Comparison of ENCODE assay signal across 9 mouse cellular contexts in genomic region chr7:81653988-81654387, GRCm38 (mm10). TPM values are rescaled to one million over a fixed set of nuclear protein-coding genes. Genes with fewer than 3 reads are reported as not detected.
DNase-seq lines count a peak whose midpoint lies in the region; ATAC-seq and TF ChIP-seq lines count a peak whose summit lies in the region.
"Had no signal": no experiment of that assay in that cellular context is flagged by ENCODE, and none has a peak within 500 bp of the region (broad histone marks: within the 10 kb centered on the region; RNA-seq: fewer than 3 reads in every experiment).

No protein-coding gene starts in this region.

- no peak for ATAC-seq in kidney, postnatal 0 days (replicated peaks; ENCODE audit: low FRiP score, low read depth)
- ATAC-seq in kidney, embryonic 16.5 days (ENCODE audit: low FRiP score, low TSS enrichment), result no peak
- peak; percentile 48 for ATAC-seq in forebrain, embryonic 13.5 days
- ATAC-seq in limb, embryonic 12.5 days (ENCODE audit: insufficient number of reproducible peaks, insufficient read depth, low FRiP score, low TSS enrichment, low read depth), result 0 out of 2 replicates have a peak, but pooled peaks have one; percentile 50
- ATAC-seq in kidney, embryonic 14.5 days (ENCODE audit: low FRiP score, low TSS enrichment), result no peak

- no peaks in the 10 kb centered on the region for H3K27me3 ChIP-seq in kidney, postnatal 0 days (ENCODE audit: insufficient read depth, low read length)
- no peaks in the 10 kb centered on the region for H3K27me3 ChIP-seq in kidney, embryonic 16.5 days (ENCODE audit: insufficient read depth, low read length)
- no peaks in the 10 kb centered on the region for H3K27me3 ChIP-seq in forebrain, embryonic 13.5 days
- H3K27me3 ChIP-seq in limb, embryonic 12.5 days, result no peaks in the 10 kb centered on the region
- H3K27me3 ChIP-seq in kidney, embryonic 14.5 days (ENCODE audit: control insufficient read depth, insufficient read depth, low read length), result no peaks in the 10 kb centered on the region
- H3K27me3 ChIP-seq: liver, embryonic 13.5 days had no signal

- H3K27ac ChIP-seq in kidney, postnatal 0 days, result no peak overlapping the region
- no peak overlapping the region for H3K27ac ChIP-seq in kidney, embryonic 16.5 days (ENCODE audit: low read length)
- peak overlapping the region; percentile 79 for H3K27ac ChIP-seq in forebrain, embryonic 13.5 days
- H3K27ac ChIP-seq in limb, embryonic 12.5 days, result peak overlapping the region; percentile 86
- no peak overlapping the region for H3K27ac ChIP-seq in kidney, embryonic 14.5 days (ENCODE audit: low read depth, low read length)
- H3K27ac ChIP-seq: liver, embryonic 13.5 days had no signal

- no peaks in the 10 kb centered on the region for H3K36me3 ChIP-seq in kidney, postnatal 0 days (ENCODE audit: insufficient read depth, low read length)
- no peaks in the 10 kb centered on the region for H3K36me3 ChIP-seq in kidney, embryonic 16.5 days (ENCODE audit: insufficient read depth, low read length)
- H3K36me3 ChIP-seq in forebrain, embryonic 13.5 days (ENCODE audit: poor library complexity, severe bottlenecking), result no peaks in the 10 kb centered on the region
- H3K36me3 ChIP-seq in limb, embryonic 12.5 days, result no peaks in the 10 kb centered on the region
- no peaks in the 10 kb centered on the region for H3K36me3 ChIP-seq in kidney, embryonic 14.5 days (ENCODE audit: control insufficient read depth, insufficient read depth, low read length)
- H3K36me3 ChIP-seq: liver, embryonic 13.5 days had no signal

- TF ChIP-seq CTCF in kidney, postnatal 0 days (IDR thresholded peaks at IDR 0.05; ENCODE audit: low read depth), result no peak

- no peak overlapping the region for H3K9ac ChIP-seq in kidney, postnatal 0 days (ENCODE audit: low read depth, low read length)
- no peak overlapping the region for H3K9ac ChIP-seq in kidney, embryonic 16.5 days (replicated peaks; ENCODE audit: low read length)
- H3K9ac ChIP-seq in forebrain, embryonic 13.5 days, result peak overlapping the region; percentile 12; the same call in 1 of the 2 replicates
- no peak overlapping the region; the same call in 1 of the 2 replicates for H3K9ac ChIP-seq in limb, embryonic 12.5 days (replicated peaks)
- H3K9ac ChIP-seq in kidney, embryonic 14.5 days (ENCODE audit: low read depth, low read length), result no peak overlapping the region
- H3K9ac ChIP-seq: liver, embryonic 13.5 days had no signal

- DNase-seq in kidney, postnatal 0 days (ENCODE audit: low spot score), result peak; percentile 19
- peak; percentile 80 for DNase-seq in brain, adult 2 months (ENCODE audit: low read depth, low spot score)
- DNase-seq in thymus, postnatal 10 days (ENCODE audit: low spot score in 2 of 2), result no peak
- no peak for DNase-seq in testis, postnatal 14 days (ENCODE audit: low spot score)
- DNase-seq: liver, embryonic 13.5 days had no signal

- no peaks in the 10 kb centered on the region for H3K4me1 ChIP-seq in kidney, postnatal 0 days (replicated peaks; ENCODE audit: insufficient read depth, low read length)
- 0 out of 2 replicates have a peak, but pooled peaks cover 4% of the 10 kb centered on the region for H3K4me1 ChIP-seq in kidney, embryonic 16.5 days (ENCODE audit: insufficient read depth, low read length)
- H3K4me1 ChIP-seq in forebrain, embryonic 13.5 days, result peaks cover 79% of the 10 kb centered on the region
- H3K4me1 ChIP-seq in limb, embryonic 12.5 days (replicated peaks), result peaks cover 64% of the 10 kb centered on the region
- H3K4me1 ChIP-seq in kidney, embryonic 14.5 days (ENCODE audit: control insufficient read depth, insufficient read depth, low read length), result peaks cover 3% of the 10 kb centered on the region; the same call in 1 of the 2 replicates
- H3K4me1 ChIP-seq: liver, embryonic 13.5 days had no signal

- no peak overlapping the region for H3K4me2 ChIP-seq in kidney, postnatal 0 days (ENCODE audit: low read length)
- H3K4me2 ChIP-seq in kidney, embryonic 16.5 days (replicated peaks; ENCODE audit: low read depth, low read length), result no peak overlapping the region
- H3K4me2 ChIP-seq in forebrain, embryonic 13.5 days, result peak overlapping the region; percentile 33
- H3K4me2 ChIP-seq in limb, embryonic 12.5 days, result peak overlapping the region; percentile 45
- no peak overlapping the region for H3K4me2 ChIP-seq in kidney, embryonic 14.5 days (replicated peaks; ENCODE audit: low read depth, low read length)
- H3K4me2 ChIP-seq: liver, embryonic 13.5 days had no signal

- H3K4me3 ChIP-seq in kidney, postnatal 0 days (replicated peaks; ENCODE audit: low read depth, low read length), result no peak overlapping the region
- H3K4me3 ChIP-seq in kidney, embryonic 16.5 days (ENCODE audit: low read length), result no peak overlapping the region
- H3K4me3 ChIP-seq in forebrain, embryonic 13.5 days, result no peak overlapping the region
- no peak overlapping the region for H3K4me3 ChIP-seq in limb, embryonic 12.5 days (replicated peaks)
- no peak overlapping the region for H3K4me3 ChIP-seq in kidney, embryonic 14.5 days (ENCODE audit: low read length)
- H3K4me3 ChIP-seq: liver, embryonic 13.5 days had no signal

- H3K9me3 ChIP-seq in kidney, postnatal 0 days (replicated peaks; ENCODE audit: low read length), result no peaks in the 10 kb centered on the region
- H3K9me3 ChIP-seq in kidney, embryonic 16.5 days (ENCODE audit: low read length), result no peaks in the 10 kb centered on the region
- no peaks in the 10 kb centered on the region for H3K9me3 ChIP-seq in forebrain, embryonic 13.5 days (replicated peaks)
- H3K9me3 ChIP-seq in limb, embryonic 12.5 days, result no peaks in the 10 kb centered on the region
- no peaks in the 10 kb centered on the region for H3K9me3 ChIP-seq in kidney, embryonic 14.5 days (ENCODE audit: control insufficient read depth, low read length)
- H3K9me3 ChIP-seq: liver, embryonic 13.5 days had no signal

- WGBS in kidney, postnatal 0 days, result 51% methylated on average over 8 of the region's 8 CpGs
- 61% methylated on average over 8 of the region's 8 CpGs for WGBS in kidney, embryonic 16.5 days
- 23% methylated on average over 8 of the region's 8 CpGs for WGBS in forebrain, embryonic 13.5 days
- WGBS in limb, embryonic 12.5 days, result 9% methylated on average over 8 of the region's 8 CpGs
- WGBS in kidney, embryonic 14.5 days, result 58% methylated on average over 8 of the region's 8 CpGs

RNA-seq across cellular contexts. Expression of gene Homer2, which starts 53.3 kb away (rescaled TPM):
- 8.2 and 8.4 TPM in 2 replicates for polyA plus RNA-seq in kidney, postnatal 0 days (2015; fragmentation: Nextera tagmentation; extraction: Ambion mirVana)
- 10.3 and 11.7 TPM in 2 replicates for polyA plus RNA-seq in kidney, embryonic 16.5 days (2015; fragmentation: Nextera tagmentation; extraction: Ambion mirVana)
- 25.7 and 27.8 TPM in 2 replicates for polyA plus RNA-seq in forebrain, embryonic 13.5 days (2015; fragmentation: Nextera tagmentation; extraction: Ambion mirVana)
- polyA plus RNA-seq in limb, embryonic 12.5 days (2016; fragmentation: Nextera tagmentation; extraction: Ambion mirVana), result 42.5 and 46.7 TPM in 2 replicates
- polyA plus RNA-seq in kidney, embryonic 14.5 days (2014; fragmentation: Nextera tagmentation; extraction: Ambion mirVana), result 13.8 and 14.5 TPM in 2 replicates

Comparison
In these comparisons a context has a peak if more than half of its experiments do, and no peak if none do; other contexts are left out.
1. ATAC-seq: peak in forebrain, embryonic 13.5 days (single experiment) and limb, embryonic 12.5 days (single experiment); none in kidney, postnatal 0 days (single experiment), kidney, embryonic 16.5 days (single experiment) and kidney, embryonic 14.5 days (single experiment).
2. DNase-seq: peak in kidney, postnatal 0 days (single experiment) and brain, adult 2 months (single experiment); none in thymus, postnatal 10 days (0 of 2) and testis, postnatal 14 days (single experiment).
3. H3K27ac ChIP-seq: peak in forebrain, embryonic 13.5 days (single experiment) and limb, embryonic 12.5 days (single experiment); none in kidney, postnatal 0 days (single experiment), kidney, embryonic 16.5 days (single experiment) and kidney, embryonic 14.5 days (single experiment).
4. H3K4me2 ChIP-seq: peak in forebrain, embryonic 13.5 days (single experiment) and limb, embryonic 12.5 days (single experiment); none in kidney, postnatal 0 days (single experiment), kidney, embryonic 16.5 days (single experiment) and kidney, embryonic 14.5 days (single experiment).